Mouse (Mus musculus) limb, embryonic 11.5 days (tissue): ENCODE measurements at regions not wholly inside any gene's neighbourhood (a gene's known extent, or its start where the extent isn't known, plus 50 kb on each side); places are given as distances from the start of the nearest gene placed in this dataset.

Source experiments
- ATAC-seq: fragments of 200-750 bp; cut with Nextera tagmentation; 2 replicates; pipeline ENCODE4 v1.8.0; 2017; ENCODE audit warnings: low read depth; ENCODE audit not compliant: insufficient number of reproducible peaks, low FRiP score, low TSS enrichment
- DNase-seq: peaks from one replicate; pipeline ENCODE4 v3.0.0-alpha.2; 2015; ENCODE audit warnings: low spot score
- H3K27ac ChIP-seq: fragments of 300-500 bp; sonication (generic); replicated peaks from 2 replicates; pipeline ENCODE4 v1.5.1; 2014; ENCODE audit warnings: low read depth, mild to moderate bottlenecking, low read length
- H3K27me3 ChIP-seq: fragments of 300-500 bp; sonication (generic); 2 replicates; pipeline ENCODE4 v1.6.1; 2014; ENCODE audit warnings: mild to moderate bottlenecking, low read length, mixed read lengths; ENCODE audit not compliant: control insufficient read depth, insufficient read depth
- H3K36me3 ChIP-seq: fragments of 300-500 bp; sonication (generic); 2 replicates; pipeline ENCODE4 v1.6.1; 2014; ENCODE audit warnings: mild to moderate bottlenecking, low read length, moderate library complexity, mixed read lengths; ENCODE audit not compliant: control insufficient read depth, insufficient read depth
- H3K4me1 ChIP-seq: fragments of 300-500 bp; sonication (generic); 2 replicates; pipeline ENCODE4 v1.6.1; 2014; ENCODE audit warnings: low read length, mixed read lengths; ENCODE audit not compliant: control insufficient read depth, insufficient read depth
- H3K4me2 ChIP-seq: fragments of 300-500 bp; sonication (generic); 2 replicates; pipeline ENCODE4 v1.6.1; 2014; ENCODE audit warnings: low read depth, mild to moderate bottlenecking, moderate library complexity; ENCODE audit not compliant: severe bottlenecking
- H3K4me3 ChIP-seq: fragments of 300-500 bp; sonication (generic); 2 replicates; pipeline ENCODE4 v1.5.1; 2014; ENCODE audit warnings: low read depth, low read length
- H3K9ac ChIP-seq: fragments of 300-500 bp; sonication (generic); 2 replicates; pipeline ENCODE4 v1.6.1; 2014; ENCODE audit warnings: mild to moderate bottlenecking, low read length
- H3K9me3 ChIP-seq: fragments of 300-500 bp; sonication (generic); 2 replicates; pipeline ENCODE4 v1.6.1; 2016; ENCODE audit warnings: low read length; ENCODE audit not compliant: control insufficient read depth
- WGBS: fragments of 180-500 bp; shearing (Covaris S2); extraction: QIAGEN DNeasy Blood & Tissue Kit; methylation state at CpG from one replicate; pipeline ENCODE4 v1.1.7; 2014; 5-methylcytosine and 5-hydroxymethylcytosine counted together

- H3K4me2 ChIP-seq, result no peak overlapping the region
- H3K36me3 ChIP-seq, result no peaks in the 10 kb centered on the region
- H3K27me3 ChIP-seq, result no peaks in the 10 kb centered on the region
- H3K4me3 ChIP-seq, result no peak overlapping the region
- WGBS, result 90% methylated on average over 1 of the region's 1 CpGs
- no peaks in the 10 kb centered on the region for H3K9me3 ChIP-seq
- DNase-seq (no peak), ATAC-seq (no peak)
- H3K9ac ChIP-seq, result no peak overlapping the region
- H3K27ac ChIP-seq, result no peak overlapping the region
- no peaks in the 10 kb centered on the region for H3K4me1 ChIP-seq
These were observed 640.5 kb upstream of the Cdh11 start for GRCm38 (mm10) chr8:103425967-103426366.

- Histone ChIP-seq H3K4me3 (no peak overlapping the region), H3K27me3 (no peaks in the 10 kb centered on the region), H3K36me3 (no peaks in the 10 kb centered on the region), H3K27ac (no peak overlapping the region), H3K4me2 (no peak overlapping the region), H3K4me1 (no peaks in the 10 kb centered on the region), H3K9ac (no peak overlapping the region), H3K9me3 (no peaks in the 10 kb centered on the region)
- no peak for DNase-seq
- no peak for ATAC-seq
- WGBS, result 100% methylated on average over 3 of the region's 3 CpGs
These were observed 645.5 kb upstream of the Cdh11 start for GRCm38 (mm10) chr8:103430874-103431492.

- Histone ChIP-seq H3K9ac (no peak overlapping the region), H3K36me3 (no peaks in the 10 kb centered on the region), H3K27me3 (no peaks in the 10 kb centered on the region), H3K4me1 (no peaks in the 10 kb centered on the region), H3K4me2 (no peak overlapping the region), H3K9me3 (no peaks in the 10 kb centered on the region), H3K27ac (no peak overlapping the region), H3K4me3 (no peak overlapping the region)
- 94% methylated on average over 6 of the region's 6 CpGs for WGBS
- ATAC-seq (no peak), DNase-seq (no peak)
These were observed 648.2 kb upstream of the Cdh11 start for GRCm38 (mm10) chr8:103433532-103434105.

GRCm38 (mm10) chr8:103438995-103439717 lies 653.7 kb upstream of the Cdh11 start:
- 93% methylated on average over 6 of the region's 6 CpGs for WGBS
- Histone ChIP-seq H3K4me2 (no peak overlapping the region), H3K27me3 (no peaks in the 10 kb centered on the region), H3K4me3 (no peak overlapping the region), H3K27ac (no peak overlapping the region), H3K9me3 (no peaks in the 10 kb centered on the region), H3K9ac (no peak overlapping the region), H3K4me1 (peaks cover 6% of the 10 kb centered on the region; the same call in 1 of the 2 replicates), H3K36me3 (no peaks in the 10 kb centered on the region)
- no peak for ATAC-seq
- no peak for DNase-seq

- DNase-seq (peak; percentile 51), ATAC-seq (no peak; the same call in 1 of the 2 replicates)
These were observed 655.7 kb upstream of the Cdh11 start for GRCm38 (mm10) chr8:103441163-103441562.

GRCm38 (mm10) chr8:103442420-103443125 lies 657.1 kb upstream of the Cdh11 start:
- DNase-seq, result peak; percentile 34
- whole genome bisulfite sequencing, result 15% methylated on average over 6 of the region's 6 CpGs

More at GRCm38 (mm10) chr8:103441163-103441562, 655.7 kb upstream of the Cdh11 start:
- WGBS, result 76% methylated on average over 5 of the region's 5 CpGs
- Histone ChIP-seq H3K9ac (no peak overlapping the region), H3K27me3 (no peaks in the 10 kb centered on the region), H3K27ac (no peak overlapping the region), H3K4me2 (no peak overlapping the region), H3K36me3 (no peaks in the 10 kb centered on the region), H3K4me1 (peaks cover 6% of the 10 kb centered on the region; the same call in 1 of the 2 replicates), H3K9me3 (no peaks in the 10 kb centered on the region), H3K4me3 (no peak overlapping the region)

GRCm38 (mm10) chr8:103444577-103444976 lies 656.8 kb upstream of the Cdh5 start:
- Histone ChIP-seq H3K4me1 (peaks cover 6% of the 10 kb centered on the region; the same call in 1 of the 2 replicates), H3K4me2 (no peak overlapping the region), H3K4me3 (no peak overlapping the region), H3K9ac (no peak overlapping the region), H3K27me3 (no peaks in the 10 kb centered on the region), H3K36me3 (no peaks in the 10 kb centered on the region), H3K27ac (no peak overlapping the region), H3K9me3 (no peaks in the 10 kb centered on the region)
- ATAC-seq, result no peak
- WGBS, result 75% methylated on average over 7 of the region's 7 CpGs
- no peak for DNase-seq

More at GRCm38 (mm10) chr8:103442420-103443125, 657.1 kb upstream of the Cdh11 start:
- ATAC-seq, result no peak
- no peak overlapping the region for H3K4me3 ChIP-seq
- no peaks in the 10 kb centered on the region for H3K27me3 ChIP-seq
- H3K9me3 ChIP-seq, result no peaks in the 10 kb centered on the region
- no peak overlapping the region for H3K4me2 ChIP-seq
- H3K4me1 ChIP-seq, result peaks cover 6% of the 10 kb centered on the region; the same call in 1 of the 2 replicates
- no peaks in the 10 kb centered on the region for H3K36me3 ChIP-seq
- no peak overlapping the region for H3K27ac ChIP-seq
- H3K9ac ChIP-seq, result no peak overlapping the region

GRCm38 (mm10) chr8:103445378-103445777 lies 656.0 kb upstream of the Cdh5 start:
- 60% methylated on average over 2 of the region's 2 CpGs for WGBS
- no peak for DNase-seq
- no peak overlapping the region for H3K4me3 ChIP-seq
- H3K27me3 ChIP-seq, result no peaks in the 10 kb centered on the region
- no peaks in the 10 kb centered on the region for H3K36me3 ChIP-seq
- peaks cover 6% of the 10 kb centered on the region; the same call in 1 of the 2 replicates for H3K4me1 ChIP-seq
- no peak overlapping the region for H3K27ac ChIP-seq
- H3K4me2 ChIP-seq, result no peak overlapping the region
- no peak overlapping the region for H3K9ac ChIP-seq
- no peaks in the 10 kb centered on the region for H3K9me3 ChIP-seq
- no peak for ATAC-seq
